Mouse (Mus musculus) thymus, adult 2 months (tissue): ENCODE data around the gene Slc12a5.

ENCODE experiments used
- CTCF ChIP-seq: fragments of 200-500 bp; IDR thresholded peaks from 2 replicates; pipeline ENCODE4 v1.5.1; 2012; ENCODE audit warnings: mild to moderate bottlenecking, control low read depth, low read length, moderate library complexity, borderline replicate concordance; ENCODE audit not compliant: control insufficient read depth, poor library complexity, insufficient read depth; ENCODE audit errors: extremely low read depth
- POLR2A ChIP-seq: fragments of 200-500 bp; IDR thresholded peaks from 2 replicates; pipeline ENCODE4 v1.6.1; 2012; ENCODE audit warnings: mild to moderate bottlenecking, low read length, control low read depth, moderate library complexity; ENCODE audit not compliant: control insufficient read depth, poor library complexity, insufficient read depth; ENCODE audit errors: extremely low read depth

GRCm38 (mm10) chr2:164994156-164994555, 33.6 kb downstream of the Slc12a5 start:
- no peak for TF ChIP-seq POLR2A
- TF ChIP-seq CTCF = no peak
